Mouse (Mus musculus): ENCODE results near the gene Scube2. TPM values are rescaled to one million over a fixed set of nuclear protein-coding genes. Genes with fewer than 3 reads are reported as not detected.

Scube2 gene
- 2.3 and 2.8 TPM in 2 replicates for polyA plus RNA-seq (2014; fragmentation: Nextera tagmentation; extraction: Ambion mirVana)

DNA sequence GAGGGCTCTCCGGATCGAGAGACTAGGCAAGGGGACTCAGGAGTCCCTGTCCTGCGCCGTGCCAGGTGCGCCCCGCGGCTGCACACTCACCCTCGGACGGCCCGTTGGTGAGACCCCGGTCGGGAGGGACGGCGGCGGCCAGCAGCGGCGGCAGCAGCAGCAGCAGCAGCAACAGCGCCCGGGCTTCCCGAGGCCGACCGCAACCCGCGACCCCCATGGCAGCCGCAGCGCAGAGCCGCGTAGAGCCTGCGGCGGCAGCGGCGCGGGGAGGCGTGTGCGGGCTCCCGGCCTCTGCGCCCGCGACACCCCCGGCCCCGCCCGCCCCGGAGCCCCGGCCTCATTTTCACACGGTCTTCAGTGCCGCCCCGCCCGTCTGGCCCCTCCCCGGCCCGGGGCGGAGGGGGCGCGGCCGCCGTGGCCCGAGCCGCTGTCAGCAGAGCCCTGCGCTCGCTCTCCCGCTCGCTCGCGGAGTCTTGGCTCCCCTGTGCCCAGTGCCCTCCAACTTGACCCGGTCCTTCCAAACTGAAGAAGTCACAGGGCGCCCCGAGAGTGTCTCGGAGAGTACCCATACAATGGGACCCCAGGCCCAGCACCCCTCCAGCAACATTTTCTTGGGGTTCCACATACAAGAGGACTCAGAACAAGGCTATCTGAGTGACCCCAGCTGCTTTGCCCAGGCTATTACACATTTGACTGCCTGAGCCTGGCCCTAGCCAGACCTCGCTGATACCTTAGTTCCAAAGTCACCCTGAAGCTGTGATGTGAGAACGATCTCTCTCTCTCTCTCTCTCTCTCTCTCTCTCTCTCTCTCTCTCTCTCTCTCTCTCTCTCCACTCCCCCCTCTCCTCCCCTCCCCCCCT is at the start of gene Scube2:
Gene Scube2, minus strand, starts transcription at position 310 of the 860 bp plus-strand sequence.
- H3K4me2 ChIP-seq (ENCODE audit: low read length), result peak within 1 kb of the TSS; percentile 96
- H3K9me3 ChIP-seq (ENCODE audit: control insufficient read depth, low read length), result no peaks in the 10 kb centered on the region
- H3K4me1 ChIP-seq (ENCODE audit: control insufficient read depth, insufficient read depth, low read length), result peaks cover 3% of the 10 kb centered on the region; the same call in 1 of the 2 replicates
- peak within 1 kb of the TSS; percentile 57 for H3K4me3 ChIP-seq (replicated peaks; ENCODE audit: low read depth, low read length)
- peaks cover 12% of the 10 kb centered on the region for H3K27me3 ChIP-seq (ENCODE audit: control insufficient read depth, insufficient read depth, low read length)
- ATAC-seq (ENCODE audit: low FRiP score, low TSS enrichment), result peak; percentile 83
- no peaks in the 10 kb centered on the region for H3K36me3 ChIP-seq (ENCODE audit: control insufficient read depth, insufficient read depth, low read length)
- 1% methylated on average over 48 of the region's 69 CpGs for WGBS
- H3K9ac ChIP-seq (replicated peaks; ENCODE audit: low read length), result peak within 1 kb of the TSS; percentile 63
- no peak within 1 kb of the TSS for H3K27ac ChIP-seq (replicated peaks; ENCODE audit: low read depth, low read length)
- peak; percentile 75 for DNase-seq

DNA sequence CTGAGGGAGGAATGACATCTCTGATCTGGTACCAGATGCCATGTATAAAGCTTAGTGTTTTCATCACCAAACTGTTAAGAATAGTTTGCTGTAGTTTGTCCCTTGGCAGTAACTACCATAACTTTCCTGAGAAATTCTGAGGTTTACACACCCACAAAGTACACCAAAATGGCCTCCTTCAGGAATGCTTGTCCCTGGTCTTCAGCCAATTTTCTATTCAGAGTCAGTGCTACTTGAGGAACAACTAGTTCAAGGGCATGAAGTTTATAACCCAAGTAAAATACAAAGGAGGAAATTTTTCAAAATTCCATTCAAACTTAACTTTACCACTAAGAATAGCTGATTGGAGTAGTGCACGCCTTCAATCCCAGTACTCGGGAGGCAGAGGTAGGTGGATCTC is 40.7 kb upstream of the Scube2 start:
- Histone ChIP-seq H3K4me2 (ENCODE audit: low read length) (no peak overlapping the region), H3K9me3 (ENCODE audit: control insufficient read depth, low read length) (no peaks in the 10 kb centered on the region), H3K36me3 (ENCODE audit: control insufficient read depth, insufficient read depth, low read length) (peaks cover 90% of the 10 kb centered on the region), H3K27ac (replicated peaks; ENCODE audit: low read depth, low read length) (no peak overlapping the region), H3K4me1 (ENCODE audit: control insufficient read depth, insufficient read depth, low read length) (no peaks in the 10 kb centered on the region), H3K27me3 (ENCODE audit: control insufficient read depth, insufficient read depth, low read length) (no peaks in the 10 kb centered on the region), H3K4me3 (replicated peaks; ENCODE audit: low read depth, low read length) (no peak overlapping the region), H3K9ac (replicated peaks; ENCODE audit: low read length) (no peak overlapping the region)
- 98% methylated on average over 2 of the region's 2 CpGs for WGBS
- DNase-seq (no peak), ATAC-seq (ENCODE audit: low FRiP score, low TSS enrichment) (no peak)

DNA sequence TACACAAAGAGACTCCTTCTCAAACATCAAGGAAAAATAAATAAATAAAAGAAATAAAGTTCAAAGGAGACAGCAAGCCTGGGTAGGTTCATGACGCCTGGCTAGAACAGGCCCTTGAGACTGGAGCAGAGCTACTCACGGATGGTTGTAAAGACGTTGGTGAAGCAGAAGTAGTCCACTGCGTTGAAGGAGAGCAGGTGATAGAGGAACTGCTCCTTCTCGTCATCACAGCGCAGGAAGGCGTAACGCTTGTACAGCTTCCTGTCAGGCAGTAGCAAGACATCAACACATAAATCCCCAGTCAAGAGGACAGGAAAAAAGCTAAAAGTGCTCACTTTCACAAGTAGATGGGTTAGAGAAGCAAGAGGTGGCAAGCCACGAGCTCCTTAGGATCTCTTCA is 35.4 kb upstream of the Scube2 start:
- H3K36me3 ChIP-seq (ENCODE audit: control insufficient read depth, insufficient read depth, low read length), result peaks cover 100% of the 10 kb centered on the region
- H3K4me3 ChIP-seq (replicated peaks; ENCODE audit: low read depth, low read length), result no peak overlapping the region
- H3K9me3 ChIP-seq (ENCODE audit: control insufficient read depth, low read length), result no peaks in the 10 kb centered on the region
- ATAC-seq (ENCODE audit: low FRiP score, low TSS enrichment), result no peak
- no peak overlapping the region for H3K9ac ChIP-seq (replicated peaks; ENCODE audit: low read length)
- DNase-seq, result no peak
- H3K4me1 ChIP-seq (ENCODE audit: control insufficient read depth, insufficient read depth, low read length), result no peaks in the 10 kb centered on the region
- H3K27me3 ChIP-seq (ENCODE audit: control insufficient read depth, insufficient read depth, low read length), result no peaks in the 10 kb centered on the region
- 94% methylated on average over 9 of the region's 9 CpGs for WGBS
- no peak overlapping the region for H3K27ac ChIP-seq (replicated peaks; ENCODE audit: low read depth, low read length)
- H3K4me2 ChIP-seq (ENCODE audit: low read length), result no peak overlapping the region

DNA sequence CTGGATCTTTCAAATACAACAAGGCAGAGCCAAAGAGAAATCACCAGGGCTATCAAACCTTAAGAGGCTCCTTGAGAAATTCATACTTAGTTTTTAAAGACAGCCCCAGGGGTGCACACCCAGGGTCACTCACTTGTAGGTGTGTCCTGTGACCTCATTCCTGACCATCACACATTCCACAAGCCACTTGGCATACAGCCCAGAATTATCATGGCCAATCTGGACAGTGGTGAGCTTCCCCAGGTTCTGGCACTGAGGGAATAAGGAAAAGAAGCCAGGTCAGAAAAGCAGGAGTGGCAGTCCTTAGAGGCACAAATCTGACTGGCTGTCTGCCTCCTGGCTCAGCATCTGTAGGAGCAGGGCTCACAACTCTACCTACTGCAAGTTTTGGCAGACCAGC is 33.4 kb upstream of the Scube2 start:
- no peak overlapping the region for H3K27ac ChIP-seq (replicated peaks; ENCODE audit: low read depth, low read length)
- H3K4me2 ChIP-seq (ENCODE audit: low read length), result no peak overlapping the region
- ATAC-seq (ENCODE audit: low FRiP score, low TSS enrichment), result no peak
- H3K4me1 ChIP-seq (ENCODE audit: control insufficient read depth, insufficient read depth, low read length), result no peaks in the 10 kb centered on the region
- H3K27me3 ChIP-seq (ENCODE audit: control insufficient read depth, insufficient read depth, low read length), result no peaks in the 10 kb centered on the region
- peaks cover 100% of the 10 kb centered on the region for H3K36me3 ChIP-seq (ENCODE audit: control insufficient read depth, insufficient read depth, low read length)
- no peak overlapping the region for H3K4me3 ChIP-seq (replicated peaks; ENCODE audit: low read depth, low read length)
- no peaks in the 10 kb centered on the region for H3K9me3 ChIP-seq (ENCODE audit: control insufficient read depth, low read length)
- DNase-seq, result no peak
- no peak overlapping the region for H3K9ac ChIP-seq (replicated peaks; ENCODE audit: low read length)

DNA sequence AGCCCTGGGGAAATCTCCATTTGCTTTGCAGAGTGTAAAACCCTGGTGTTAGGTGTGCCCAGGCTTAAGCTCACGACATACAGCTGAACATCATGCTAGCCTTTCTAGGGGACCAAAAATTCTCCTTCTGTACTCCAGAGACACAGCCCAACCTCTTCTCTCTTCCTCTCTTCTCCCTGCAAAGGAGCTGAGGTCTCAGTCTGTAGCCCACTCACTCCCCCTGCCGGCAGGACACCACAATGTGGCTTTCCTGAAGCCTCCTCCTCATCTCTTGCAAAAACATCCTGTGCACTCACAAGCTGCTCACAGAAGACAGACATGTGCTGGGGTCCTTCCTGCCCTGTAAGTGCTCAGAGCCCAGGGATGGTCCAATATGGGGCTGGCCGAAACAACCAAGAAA is 27.1 kb upstream of the Scube2 start:
- DNase-seq, result peak; percentile 86
- Histone ChIP-seq H3K4me1 (ENCODE audit: control insufficient read depth, insufficient read depth, low read length) (no peaks in the 10 kb centered on the region), H3K9ac (replicated peaks; ENCODE audit: low read length) (no peak overlapping the region), H3K4me3 (replicated peaks; ENCODE audit: low read depth, low read length) (no peak overlapping the region), H3K4me2 (ENCODE audit: low read length) (no peak overlapping the region), H3K36me3 (ENCODE audit: control insufficient read depth, insufficient read depth, low read length) (peaks cover 60% of the 10 kb centered on the region), H3K27me3 (ENCODE audit: control insufficient read depth, insufficient read depth, low read length) (no peaks in the 10 kb centered on the region), H3K27ac (replicated peaks; ENCODE audit: low read depth, low read length) (no peak overlapping the region), H3K9me3 (ENCODE audit: control insufficient read depth, low read length) (no peaks in the 10 kb centered on the region)
- no peak; the same call in 1 of the 2 replicates for ATAC-seq (ENCODE audit: low FRiP score, low TSS enrichment)
- WGBS, result 47% methylated on average over 3 of the region's 3 CpGs

DNA sequence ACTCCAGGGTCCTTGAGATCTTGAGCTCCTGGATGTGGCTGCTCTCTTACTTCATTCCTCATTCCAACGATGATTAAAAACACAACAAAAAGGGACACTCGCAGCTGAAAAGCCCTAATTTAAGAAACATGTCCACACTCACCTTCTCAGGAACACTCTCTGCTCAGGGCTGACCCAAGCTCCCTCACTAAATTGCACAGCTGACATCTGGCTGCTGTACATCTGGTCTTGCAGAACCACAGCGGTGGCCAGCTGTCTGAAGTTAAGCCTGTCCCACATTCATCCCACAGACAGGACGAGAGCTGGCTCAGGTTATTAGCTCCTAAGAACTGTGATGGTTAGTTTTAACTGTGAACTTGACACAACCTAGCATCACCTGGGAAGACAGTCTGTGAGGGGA is 26.3 kb upstream of the Scube2 start:
- Histone ChIP-seq H3K4me3 (replicated peaks; ENCODE audit: low read depth, low read length) (no peak overlapping the region), H3K27ac (replicated peaks; ENCODE audit: low read depth, low read length) (no peak overlapping the region), H3K4me2 (ENCODE audit: low read length) (no peak overlapping the region), H3K9me3 (ENCODE audit: control insufficient read depth, low read length) (no peaks in the 10 kb centered on the region), H3K36me3 (ENCODE audit: control insufficient read depth, insufficient read depth, low read length) (peaks cover 54% of the 10 kb centered on the region), H3K4me1 (ENCODE audit: control insufficient read depth, insufficient read depth, low read length) (no peaks in the 10 kb centered on the region), H3K9ac (replicated peaks; ENCODE audit: low read length) (no peak overlapping the region), H3K27me3 (ENCODE audit: control insufficient read depth, insufficient read depth, low read length) (no peaks in the 10 kb centered on the region)
- WGBS, result 87% methylated on average over 4 of the region's 4 CpGs
- ATAC-seq (ENCODE audit: low FRiP score, low TSS enrichment), result no peak
- no peak for DNase-seq

DNA sequence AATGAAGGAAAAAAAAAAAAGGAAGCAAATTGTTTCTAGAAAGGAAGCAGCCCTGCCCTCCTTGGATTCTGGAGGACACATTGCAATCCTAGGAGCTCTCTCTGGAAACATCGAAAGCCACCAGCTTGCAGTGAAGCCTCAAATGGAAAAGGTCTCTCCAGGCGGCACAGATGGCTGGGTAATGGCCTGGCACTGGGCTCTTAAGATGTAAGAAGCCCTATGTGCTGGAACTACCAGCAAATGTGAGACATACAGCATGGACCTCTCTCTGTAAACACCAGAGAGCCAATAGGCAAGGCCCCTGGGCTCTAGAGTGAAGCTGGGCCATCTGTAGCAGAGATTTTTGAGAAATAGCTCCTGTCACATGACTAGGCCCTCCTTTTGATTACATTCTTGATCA is 24.8 kb upstream of the Scube2 start:
- WGBS, result 96% methylated on average over 2 of the region's 2 CpGs
- H3K36me3 ChIP-seq (ENCODE audit: control insufficient read depth, insufficient read depth, low read length), result peaks cover 41% of the 10 kb centered on the region
- no peak for ATAC-seq (ENCODE audit: low FRiP score, low TSS enrichment)

DNA sequence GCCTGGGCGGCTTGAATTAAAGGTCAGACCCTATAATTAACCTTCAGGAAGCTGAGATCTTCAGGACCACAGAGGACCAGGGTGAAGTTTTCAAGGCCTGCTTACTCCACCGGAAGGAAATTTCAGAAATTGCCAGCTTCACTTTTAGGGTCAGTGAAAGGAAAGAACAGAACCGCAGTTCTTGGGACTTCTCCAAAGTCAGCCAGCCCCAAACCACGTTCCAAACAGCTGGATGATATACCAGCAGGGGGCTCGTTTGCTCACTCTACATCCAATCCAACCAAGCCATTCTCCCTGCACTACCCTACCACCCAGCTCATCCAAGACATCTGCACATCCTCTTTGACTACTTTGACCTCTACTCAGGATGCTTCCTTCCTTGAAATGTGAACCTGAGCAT is 23.8 kb upstream of the Scube2 start:
- Histone ChIP-seq H3K27ac (replicated peaks; ENCODE audit: low read depth, low read length) (no peak overlapping the region), H3K9me3 (ENCODE audit: control insufficient read depth, low read length) (no peaks in the 10 kb centered on the region), H3K4me1 (ENCODE audit: control insufficient read depth, insufficient read depth, low read length) (no peaks in the 10 kb centered on the region), H3K36me3 (ENCODE audit: control insufficient read depth, insufficient read depth, low read length) (peaks cover 31% of the 10 kb centered on the region), H3K4me3 (replicated peaks; ENCODE audit: low read depth, low read length) (no peak overlapping the region), H3K9ac (replicated peaks; ENCODE audit: low read length) (no peak overlapping the region), H3K4me2 (ENCODE audit: low read length) (no peak overlapping the region), H3K27me3 (ENCODE audit: control insufficient read depth, insufficient read depth, low read length) (no peaks in the 10 kb centered on the region)
- WGBS, result 84% methylated on average over 5 of the region's 5 CpGs
- ATAC-seq (ENCODE audit: low FRiP score, low TSS enrichment) (no peak), DNase-seq (no peak)

More for the DNA sequence above, 24.8 kb upstream of the Scube2 start:
- Histone ChIP-seq H3K4me1 (ENCODE audit: control insufficient read depth, insufficient read depth, low read length) (no peaks in the 10 kb centered on the region), H3K27me3 (ENCODE audit: control insufficient read depth, insufficient read depth, low read length) (no peaks in the 10 kb centered on the region), H3K27ac (replicated peaks; ENCODE audit: low read depth, low read length) (no peak overlapping the region), H3K9ac (replicated peaks; ENCODE audit: low read length) (no peak overlapping the region), H3K4me3 (replicated peaks; ENCODE audit: low read depth, low read length) (no peak overlapping the region), H3K9me3 (ENCODE audit: control insufficient read depth, low read length) (no peaks in the 10 kb centered on the region), H3K4me2 (ENCODE audit: low read length) (no peak overlapping the region)
- no peak for DNase-seq

DNA sequence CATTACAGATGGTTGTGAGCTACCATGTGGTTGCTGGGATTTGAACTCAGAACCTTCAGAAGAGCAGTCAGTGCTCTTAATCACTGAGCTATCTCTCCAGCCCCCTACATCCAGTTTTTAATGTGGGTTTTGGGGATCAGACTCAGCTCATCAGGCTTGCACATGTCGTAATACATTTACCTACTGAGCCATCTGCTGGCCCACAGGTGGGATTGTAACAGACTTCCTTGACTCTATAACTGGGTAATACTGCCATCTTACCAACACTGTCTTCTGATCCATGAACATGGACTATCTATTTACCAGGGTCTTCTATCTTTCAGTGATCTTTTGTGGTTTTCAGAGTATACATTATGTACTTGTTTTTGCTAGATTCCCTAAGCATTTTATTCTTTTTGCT is 20.8 kb upstream of the Scube2 start:
- Histone ChIP-seq H3K36me3 (ENCODE audit: control insufficient read depth, insufficient read depth, low read length) (peaks cover 9% of the 10 kb centered on the region), H3K27ac (replicated peaks; ENCODE audit: low read depth, low read length) (no peak overlapping the region), H3K4me3 (replicated peaks; ENCODE audit: low read depth, low read length) (no peak overlapping the region), H3K9ac (replicated peaks; ENCODE audit: low read length) (no peak overlapping the region), H3K4me1 (ENCODE audit: control insufficient read depth, insufficient read depth, low read length) (no peaks in the 10 kb centered on the region), H3K27me3 (ENCODE audit: control insufficient read depth, insufficient read depth, low read length) (no peaks in the 10 kb centered on the region), H3K9me3 (ENCODE audit: control insufficient read depth, low read length) (no peaks in the 10 kb centered on the region), H3K4me2 (ENCODE audit: low read length) (no peak overlapping the region)
- DNase-seq (no peak), ATAC-seq (ENCODE audit: low FRiP score, low TSS enrichment) (no peak)
- 97% methylated on average over 1 of the region's 1 CpGs for WGBS
